Mouse (Mus musculus) inflammation-experienced regulatory T-cells (primary cell): ENCODE results near the gene F2. TPM values are rescaled to one million over a fixed set of nuclear protein-coding genes. Genes with fewer than 3 reads are reported as not detected.

Experiments
- polyA plus RNA-seq, 2 experiments: library from polyadenylated mRNA; unstranded; fragments of 100-300 nt; shearing (Covaris generic); gene quantifications; one replicate each; pipeline ENCODE4 v1.2.1; 2017

Gene F2
- under 1 TPM; 0.47 to 0.48 TPM for polyA plus RNA-seq

DNA sequence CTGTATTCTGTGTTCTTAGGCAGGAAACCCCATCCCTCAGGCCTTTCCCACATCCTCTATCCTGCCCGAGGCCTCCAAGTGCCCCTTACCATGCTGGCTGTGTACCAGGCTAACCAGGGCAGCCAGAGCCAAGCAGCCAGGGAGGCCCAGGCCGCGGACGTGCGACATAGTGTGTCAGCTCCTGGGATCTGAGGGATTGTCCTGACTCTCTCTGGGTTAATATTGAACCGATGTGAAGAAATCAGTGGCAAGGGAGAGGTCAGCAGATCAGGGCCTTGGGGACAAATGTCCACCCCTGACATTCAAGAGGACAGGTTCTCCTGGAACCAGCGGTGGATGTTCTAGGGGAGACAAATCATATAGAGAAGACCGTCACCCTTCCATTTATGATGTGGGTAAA is at the start of gene F2:
F2 (minus strand) TSS at position 186 of the 400 bp plus-strand sequence.

DNA sequence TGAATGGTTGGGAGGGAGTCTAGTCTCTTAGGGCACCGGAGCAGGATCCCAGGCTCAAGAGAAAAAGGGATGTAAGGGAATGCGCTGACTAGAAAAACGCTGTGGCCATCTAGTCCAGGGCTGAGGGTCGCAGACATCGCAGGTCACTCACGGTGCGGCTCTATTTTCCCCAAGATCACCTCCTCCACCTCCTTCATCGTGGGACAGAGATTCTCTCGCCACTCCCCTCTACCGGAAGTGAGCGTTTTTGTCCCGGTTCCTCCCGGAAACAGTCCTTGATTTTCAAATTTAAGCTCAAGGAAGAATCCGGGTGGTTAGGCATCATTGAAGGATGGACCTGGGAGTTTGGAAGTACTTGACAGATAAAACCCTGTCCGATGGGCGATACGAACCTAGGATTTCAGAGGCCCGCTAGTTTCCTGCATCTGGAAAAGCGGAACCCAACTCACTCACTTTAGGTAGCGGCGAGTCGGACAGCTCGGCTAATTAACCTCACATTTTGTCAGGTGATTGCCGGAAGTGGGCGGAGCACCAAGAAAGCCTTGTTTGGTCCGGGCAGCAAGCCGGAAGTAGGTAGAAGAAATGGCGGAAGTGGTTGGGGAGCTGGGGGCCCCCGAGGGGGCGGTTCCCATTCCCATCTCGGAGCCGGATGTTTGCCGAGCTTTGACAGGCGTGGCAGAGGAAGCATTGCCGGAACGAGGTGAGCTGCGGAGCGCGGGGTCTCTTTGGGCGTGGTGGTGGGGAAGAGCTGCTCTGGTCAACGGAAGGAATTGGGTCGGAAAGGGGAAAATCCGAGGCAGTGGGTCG is 13.5 kb upstream of the F2 start, which contains the start of the genes Zfp408 and Arhgap1:
Zfp408 (minus strand) TSS at position 239 of the 807 bp plus-strand sequence.
Arhgap1 (plus strand) TSS at position 308 of the 807 bp plus-strand sequence.

Other genes with a start within 250 kb of the F2 start
- 10 to 100 TPM; 12.5 to 23.5 TPM for gene 1110051M20Rik, start 191.7 kb downstream of the F2 start, polyA plus RNA-seq
- under 1 TPM; 0.17 to 0.89 TPM for gene Lrp4, start 178.9 kb downstream of the F2 start, polyA plus RNA-seq
- gene Ckap5, start 109.7 kb downstream of the F2 start, polyA plus RNA-seq: 10 to 100 TPM; 30.3 to 39.9 TPM
- 10 to 100 TPM; 23.4 to 25.3 TPM for gene Zfp408, start 13.4 kb upstream of the F2 start, polyA plus RNA-seq
- 100 to 1,000 TPM; 158 to 212 TPM for gene Arhgap1, start 13.4 kb upstream of the F2 start, polyA plus RNA-seq
- gene Atg13, start 74.2 kb upstream of the F2 start, polyA plus RNA-seq: 10 to 100 TPM; 45.6 to 53.8 TPM
- 10 to 100 TPM; 10.8 to 12.8 TPM for gene Harbi1, start 74.4 kb upstream of the F2 start, polyA plus RNA-seq
- gene Ambra1, start 93.7 kb upstream of the F2 start, polyA plus RNA-seq: 10 to 100 TPM; 42.6 to 45.0 TPM